Mouse (Mus musculus): Measurements from ENCODE around the gene Mcm5.

Gene Mcm5

GRCm38 (mm10) chr8:75109236-75109967 is at the start of gene Mcm5:
TSS of gene Mcm5 (plus strand) at chr8:75109569.
- DNase-seq (ENCODE audit: low spot score): peak; percentile 96

GRCm38 (mm10) chr8:75060022-75060421 is 49.3 kb upstream of the Mcm5 start:
- no peak for DNase-seq (ENCODE audit: low spot score)

GRCm38 (mm10) chr8:75060815-75061214 is 48.6 kb upstream of the Mcm5 start:
- DNase-seq (ENCODE audit: low spot score): no peak

- no peak for DNase-seq (ENCODE audit: low spot score)
Measured at GRCm38 (mm10) chr8:75063290-75063689, 46.1 kb upstream of the Mcm5 start.

GRCm38 (mm10) chr8:75064790-75065189 is 44.6 kb upstream of the Mcm5 start:
- DNase-seq (ENCODE audit: low spot score): no peak

- DNase-seq (ENCODE audit: low spot score): no peak
Measured at GRCm38 (mm10) chr8:75067287-75067686, 42.1 kb upstream of the Mcm5 start.

- no peak for DNase-seq (ENCODE audit: low spot score)
Measured at GRCm38 (mm10) chr8:75070297-75070696, 39.1 kb upstream of the Mcm5 start.

- peak; percentile 74 for DNase-seq (ENCODE audit: low spot score)
Measured at GRCm38 (mm10) chr8:75071627-75072346, 37.6 kb upstream of the Mcm5 start.

- no peak for DNase-seq (ENCODE audit: low spot score)
Measured at GRCm38 (mm10) chr8:75074876-75075275, 34.5 kb upstream of the Mcm5 start.

- no peak for DNase-seq (ENCODE audit: low spot score)
Measured at GRCm38 (mm10) chr8:75078215-75078614, 31.2 kb upstream of the Mcm5 start.

GRCm38 (mm10) chr8:75078851-75079250 is 30.5 kb upstream of the Mcm5 start:
- DNase-seq (ENCODE audit: low spot score): no peak

GRCm38 (mm10) chr8:75081364-75082040 is 27.9 kb upstream of the Mcm5 start:
- DNase-seq (ENCODE audit: low spot score): no peak

GRCm38 (mm10) chr8:75082181-75082805 is 27.1 kb upstream of the Mcm5 start:
- no peak for DNase-seq (ENCODE audit: low spot score)

GRCm38 (mm10) chr8:75083846-75084245 is 25.5 kb upstream of the Mcm5 start:
- DNase-seq (ENCODE audit: low spot score): peak; percentile 83

GRCm38 (mm10) chr8:75084382-75085064 is 24.8 kb upstream of the Mcm5 start:
- DNase-seq (ENCODE audit: low spot score): no peak

GRCm38 (mm10) chr8:75086002-75086401 is 23.4 kb upstream of the Mcm5 start:
- DNase-seq (ENCODE audit: low spot score): no peak

GRCm38 (mm10) chr8:75087127-75087526 is 22.2 kb upstream of the Mcm5 start:
- DNase-seq (ENCODE audit: low spot score): no peak

GRCm38 (mm10) chr8:75088989-75089881 is 20.1 kb upstream of the Mcm5 start:
- peak; percentile 44 for DNase-seq (ENCODE audit: low spot score)

GRCm38 (mm10) chr8:75090781-75091365 is 18.5 kb upstream of the Mcm5 start:
- DNase-seq (ENCODE audit: low spot score): no peak

- peak; percentile 92 for DNase-seq (ENCODE audit: low spot score)
Measured at GRCm38 (mm10) chr8:75093399-75094156, 15.8 kb upstream of the Mcm5 start, which contains the start of gene Hmox1. TSS of gene Hmox1 (plus strand) at chr8:75093621.
